Mouse (Mus musculus): ENCODE measurements at regions not wholly inside any gene's neighbourhood (a gene's known extent, or its start where the extent isn't known, plus 50 kb on each side); places are given as distances from the start of the nearest gene placed in this dataset.

DNA sequence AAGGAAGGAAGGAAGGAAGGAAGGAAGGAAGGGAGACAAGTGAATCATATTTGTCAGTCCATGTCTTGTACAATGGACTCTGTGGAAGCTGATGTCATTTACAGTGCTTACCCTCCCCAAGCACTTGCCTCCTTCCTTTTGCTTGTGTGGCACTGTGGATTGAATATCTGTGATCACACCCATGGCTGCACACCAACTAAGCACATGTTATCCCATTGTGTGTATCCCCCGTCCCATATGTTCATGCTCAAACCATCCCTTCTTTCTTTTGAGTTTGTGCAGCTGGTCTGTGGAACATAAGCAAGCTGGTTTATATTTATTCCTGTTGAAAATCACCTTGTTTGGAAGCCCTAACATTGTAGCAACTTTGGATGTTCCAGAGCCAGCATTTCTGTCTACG lies 397.7 kb downstream of the Ttll7 start:
- Histone ChIP-seq H3K4me1 (replicated peaks; ENCODE audit: control insufficient read depth, insufficient read depth) (no peaks in the 10 kb centered on the region), H3K4me3 (ENCODE audit: low read depth, low read length) (no peak overlapping the region), H3K36me3 (ENCODE audit: control insufficient read depth, insufficient read depth, low read length) (no peaks in the 10 kb centered on the region), H3K9ac (ENCODE audit: low read length) (no peak overlapping the region), H3K9me3 (ENCODE audit: control insufficient read depth, low read length) (no peaks in the 10 kb centered on the region), H3K27me3 (ENCODE audit: control insufficient read depth, insufficient read depth, low read length) (no peaks in the 10 kb centered on the region), H3K27ac (replicated peaks) (no peak overlapping the region), H3K4me2 (replicated peaks; ENCODE audit: low read depth) (no peak overlapping the region)
- no peak for TF ChIP-seq CTCF (IDR thresholded peaks at IDR 0.05; ENCODE audit: low read depth)
- TF ChIP-seq EP300 (optimal IDR thresholded peaks at IDR 0.05): no peak
- DNase-seq (ENCODE audit: low spot score) (no peak), ATAC-seq (ENCODE audit: low FRiP score, low TSS enrichment) (no peak)
- 78% methylated on average over 2 of the region's 2 CpGs for WGBS

DNA sequence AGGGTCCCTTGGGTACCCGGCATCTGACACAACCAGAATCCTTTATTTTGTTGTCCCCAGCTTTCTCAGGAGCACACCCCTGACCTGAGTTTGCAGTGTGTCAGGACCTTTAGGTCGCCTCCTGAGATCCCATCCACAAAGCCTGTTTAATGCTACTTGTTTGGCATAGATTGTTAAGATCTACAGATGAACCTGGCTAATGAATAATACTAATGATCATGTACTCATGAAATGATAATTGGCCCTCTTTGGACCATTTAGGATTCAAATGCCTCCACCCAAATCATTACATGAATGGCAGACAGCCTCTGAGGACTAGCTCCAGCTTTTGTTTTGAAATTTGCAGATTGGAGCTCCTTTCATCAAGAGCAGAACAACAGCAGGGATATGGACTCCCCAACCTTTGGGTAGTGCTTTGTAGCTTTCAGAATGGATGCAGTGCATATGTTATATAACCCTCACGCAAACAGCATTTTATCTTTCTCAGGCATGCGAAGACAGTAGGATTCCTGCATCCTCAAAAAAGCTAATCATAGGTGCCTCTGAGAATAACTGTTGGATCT lies 400.1 kb downstream of the Ttll7 start:
- TF ChIP-seq CTCF (IDR thresholded peaks at IDR 0.05; ENCODE audit: low read depth) (no peak), EP300 (optimal IDR thresholded peaks at IDR 0.05) (no peak)
- H3K27ac ChIP-seq (replicated peaks): no peak overlapping the region
- no peak overlapping the region for H3K4me3 ChIP-seq (ENCODE audit: low read depth, low read length)
- no peaks in the 10 kb centered on the region for H3K27me3 ChIP-seq (ENCODE audit: control insufficient read depth, insufficient read depth, low read length)
- 83% methylated on average over 4 of the region's 4 CpGs for WGBS
- no peak overlapping the region for H3K9ac ChIP-seq (ENCODE audit: low read length)
- no peaks in the 10 kb centered on the region for H3K9me3 ChIP-seq (ENCODE audit: control insufficient read depth, low read length)
- H3K36me3 ChIP-seq (ENCODE audit: control insufficient read depth, insufficient read depth, low read length): no peaks in the 10 kb centered on the region
- no peak for DNase-seq (ENCODE audit: low spot score)
- H3K4me1 ChIP-seq (replicated peaks; ENCODE audit: control insufficient read depth, insufficient read depth): no peaks in the 10 kb centered on the region
- no peak overlapping the region for H3K4me2 ChIP-seq (replicated peaks; ENCODE audit: low read depth)
- no peak for ATAC-seq (ENCODE audit: low FRiP score, low TSS enrichment)

DNA sequence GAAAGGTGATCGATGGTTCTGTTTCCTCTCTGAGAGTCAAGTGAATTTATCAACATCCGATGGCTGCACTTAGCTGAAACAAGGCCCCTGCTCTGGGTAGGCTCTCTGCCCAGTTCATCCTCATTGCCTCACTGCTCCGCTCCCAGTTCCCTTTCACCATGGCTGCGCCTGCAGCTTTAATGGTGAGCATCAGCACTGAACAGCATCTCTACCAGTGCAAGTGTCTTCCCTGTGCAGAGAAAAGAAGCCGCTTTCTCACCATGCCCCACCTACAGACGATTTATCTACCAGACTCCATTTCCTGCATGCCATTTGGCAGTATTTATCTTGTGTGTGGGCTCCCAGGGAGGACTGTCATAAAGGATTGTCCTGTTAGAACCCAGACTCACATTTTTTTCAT lies 400.6 kb downstream of the Ttll7 start:
- H3K27ac ChIP-seq (replicated peaks): no peak overlapping the region
- H3K4me1 ChIP-seq (replicated peaks; ENCODE audit: control insufficient read depth, insufficient read depth): no peaks in the 10 kb centered on the region
- no peak for ATAC-seq (ENCODE audit: low FRiP score, low TSS enrichment)
- H3K9ac ChIP-seq (ENCODE audit: low read length): no peak overlapping the region
- H3K4me3 ChIP-seq (ENCODE audit: low read depth, low read length): no peak overlapping the region
- no peaks in the 10 kb centered on the region for H3K27me3 ChIP-seq (ENCODE audit: control insufficient read depth, insufficient read depth, low read length)
- H3K9me3 ChIP-seq (ENCODE audit: control insufficient read depth, low read length): no peaks in the 10 kb centered on the region
- no peak overlapping the region for H3K4me2 ChIP-seq (replicated peaks; ENCODE audit: low read depth)
- DNase-seq (ENCODE audit: low spot score): no peak
- 63% methylated on average over 6 of the region's 6 CpGs for WGBS
- no peak for TF ChIP-seq EP300 (optimal IDR thresholded peaks at IDR 0.05)
- TF ChIP-seq CTCF (IDR thresholded peaks at IDR 0.05; ENCODE audit: low read depth): no peak
- no peaks in the 10 kb centered on the region for H3K36me3 ChIP-seq (ENCODE audit: control insufficient read depth, insufficient read depth, low read length)

DNA sequence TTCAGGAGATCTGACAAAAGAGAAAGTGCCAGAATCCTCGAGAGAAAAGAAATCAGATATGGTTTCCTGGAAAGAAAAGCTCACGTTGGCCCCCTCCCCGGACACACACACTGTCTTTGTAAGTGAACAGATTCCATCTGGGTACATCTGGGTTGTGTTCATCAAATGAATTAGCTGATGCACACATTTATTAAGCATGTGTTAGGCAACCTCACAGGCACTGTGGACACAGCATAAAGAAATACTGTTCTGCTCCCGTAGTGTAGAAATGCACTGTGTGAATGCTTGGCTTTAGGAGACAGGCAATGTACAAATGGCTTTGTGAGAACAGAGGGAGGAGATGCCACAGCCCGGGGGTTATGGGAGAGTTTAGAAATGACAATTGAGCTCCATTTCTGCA lies 402.3 kb downstream of the Ttll7 start:
- WGBS: 58% methylated on average over 5 of the region's 5 CpGs
- no peaks in the 10 kb centered on the region for H3K27me3 ChIP-seq (ENCODE audit: control insufficient read depth, insufficient read depth, low read length)
- TF ChIP-seq EP300 (optimal IDR thresholded peaks at IDR 0.05) (no peak), CTCF (IDR thresholded peaks at IDR 0.05; ENCODE audit: low read depth) (no peak)
- H3K9me3 ChIP-seq (ENCODE audit: control insufficient read depth, low read length): no peaks in the 10 kb centered on the region
- H3K36me3 ChIP-seq (ENCODE audit: control insufficient read depth, insufficient read depth, low read length): no peaks in the 10 kb centered on the region
- ATAC-seq (ENCODE audit: low FRiP score, low TSS enrichment) (no peak), DNase-seq (ENCODE audit: low spot score) (no peak)
- no peak overlapping the region for H3K4me2 ChIP-seq (replicated peaks; ENCODE audit: low read depth)
- H3K4me1 ChIP-seq (replicated peaks; ENCODE audit: control insufficient read depth, insufficient read depth): no peaks in the 10 kb centered on the region
- no peak overlapping the region for H3K27ac ChIP-seq (replicated peaks)
- no peak overlapping the region for H3K4me3 ChIP-seq (ENCODE audit: low read depth, low read length)
- no peak overlapping the region for H3K9ac ChIP-seq (ENCODE audit: low read length)

DNA sequence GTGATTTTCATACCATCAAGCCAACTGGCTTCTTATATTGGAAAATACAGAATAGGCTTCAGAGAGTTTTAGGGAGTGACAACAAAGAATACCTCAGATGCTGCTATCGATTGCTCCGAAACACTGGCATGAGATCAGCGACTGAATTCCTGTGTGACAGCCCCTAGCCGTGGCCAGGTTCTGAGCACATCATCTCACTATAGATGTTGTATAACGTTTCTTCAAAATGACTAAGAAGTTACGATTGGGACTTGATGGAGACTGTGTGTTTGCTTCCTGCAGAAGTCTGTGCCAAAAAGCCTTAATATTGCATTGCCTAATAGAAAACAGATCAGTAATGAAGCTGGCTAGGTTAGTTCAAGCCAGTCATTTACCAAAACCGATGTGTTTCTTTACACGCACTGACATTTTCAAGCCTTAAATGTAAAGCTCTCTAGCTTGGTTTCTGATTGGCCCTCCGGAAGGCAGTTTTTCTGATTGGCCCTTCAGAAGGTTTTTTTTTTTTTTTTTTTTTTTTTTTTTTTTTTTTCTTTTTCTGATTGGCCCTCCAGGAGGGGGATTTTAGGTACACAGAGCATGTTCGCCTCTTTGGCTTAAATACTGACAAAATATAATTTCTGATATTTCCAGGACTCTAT lies 408.9 kb downstream of the Ttll7 start:
- 76% methylated on average over 10 of the region's 10 CpGs for WGBS
- Histone ChIP-seq H3K27me3 (ENCODE audit: control insufficient read depth, insufficient read depth, low read length) (no peaks in the 10 kb centered on the region), H3K9ac (ENCODE audit: low read length) (no peak overlapping the region), H3K4me1 (replicated peaks; ENCODE audit: control insufficient read depth, insufficient read depth) (no peaks in the 10 kb centered on the region), H3K4me2 (replicated peaks; ENCODE audit: low read depth) (no peak overlapping the region), H3K9me3 (ENCODE audit: control insufficient read depth, low read length) (no peaks in the 10 kb centered on the region), H3K27ac (replicated peaks) (no peak overlapping the region), H3K4me3 (ENCODE audit: low read depth, low read length) (no peak overlapping the region), H3K36me3 (ENCODE audit: control insufficient read depth, insufficient read depth, low read length) (no peaks in the 10 kb centered on the region)
- no peak for ATAC-seq (ENCODE audit: low FRiP score, low TSS enrichment)
- DNase-seq (ENCODE audit: low spot score): no peak
- TF ChIP-seq CTCF (IDR thresholded peaks at IDR 0.05; ENCODE audit: low read depth) (no peak), EP300 (optimal IDR thresholded peaks at IDR 0.05) (no peak)

DNA sequence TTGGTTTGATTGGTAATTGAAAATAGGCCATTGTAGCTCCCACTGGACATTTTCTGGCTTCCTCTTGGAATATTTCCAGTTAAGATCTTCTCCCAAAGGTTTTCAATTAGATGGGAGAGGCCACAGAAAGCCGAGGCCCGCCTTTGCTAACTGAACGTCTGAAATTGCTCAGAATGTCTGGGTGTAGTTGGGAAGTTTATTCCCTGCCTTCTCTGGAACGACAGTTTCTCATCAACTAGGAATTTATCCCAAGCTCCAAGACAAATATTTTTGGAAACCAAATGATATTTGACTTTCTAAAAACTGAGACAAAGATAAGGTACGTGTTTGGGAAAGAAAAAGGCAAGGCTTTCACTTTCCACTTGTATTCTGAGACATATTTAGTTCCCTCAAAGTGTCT lies 414.4 kb downstream of the Ttll7 start:
- ATAC-seq (ENCODE audit: low FRiP score, low TSS enrichment): no peak
- no peak for DNase-seq (ENCODE audit: low spot score)
- no peak overlapping the region for H3K27ac ChIP-seq (replicated peaks)
- H3K4me3 ChIP-seq (ENCODE audit: low read depth, low read length): no peak overlapping the region
- H3K4me2 ChIP-seq (replicated peaks; ENCODE audit: low read depth): no peak overlapping the region
- TF ChIP-seq CTCF (IDR thresholded peaks at IDR 0.05; ENCODE audit: low read depth) (no peak), EP300 (optimal IDR thresholded peaks at IDR 0.05) (no peak)
- no peaks in the 10 kb centered on the region for H3K4me1 ChIP-seq (replicated peaks; ENCODE audit: control insufficient read depth, insufficient read depth)
- H3K36me3 ChIP-seq (ENCODE audit: control insufficient read depth, insufficient read depth, low read length): no peaks in the 10 kb centered on the region
- 38% methylated on average over 5 of the region's 5 CpGs for WGBS
- no peaks in the 10 kb centered on the region for H3K9me3 ChIP-seq (ENCODE audit: control insufficient read depth, low read length)
- H3K27me3 ChIP-seq (ENCODE audit: control insufficient read depth, insufficient read depth, low read length): no peaks in the 10 kb centered on the region
- no peak overlapping the region for H3K9ac ChIP-seq (ENCODE audit: low read length)
